Mouse (Mus musculus): ENCODE results near the gene Ttc7b. TPM values are rescaled to one million over a fixed set of nuclear protein-coding genes. Genes with fewer than 3 reads are reported as not detected.

The Ttc7b gene
- polyA plus RNA-seq, 1 experiment from 2014 or later, result 6.6 TPM

DNA sequence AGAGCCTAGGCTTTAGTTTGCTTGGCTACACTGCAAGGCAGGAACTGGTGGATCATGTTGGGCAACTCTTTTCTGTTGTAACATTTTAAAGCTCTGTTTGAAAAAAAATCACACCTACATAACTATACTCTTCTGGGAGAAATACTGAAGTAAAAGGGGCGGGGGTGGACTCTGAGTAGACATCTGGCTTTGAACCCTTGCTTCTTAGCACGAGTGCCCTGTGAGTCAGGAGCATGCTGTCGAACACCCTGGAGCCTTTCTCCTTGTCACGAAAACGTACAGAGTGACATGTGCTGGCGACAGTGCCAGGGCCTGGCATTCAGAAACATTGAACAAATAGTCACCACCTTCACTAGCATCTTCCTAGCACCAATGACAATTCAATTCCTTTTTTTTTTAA lies 43.2 kb downstream of the Ttc7b start:
- H3K27me3 ChIP-seq (replicated peaks; ENCODE audit: insufficient read depth, low read length), result no peaks in the 10 kb centered on the region
- no peaks in the 10 kb centered on the region; the same call in 1 of the 2 replicates for H3K4me1 ChIP-seq (ENCODE audit: insufficient read depth, low read depth, low read length)
- H3K36me3 ChIP-seq (ENCODE audit: insufficient read depth, low read length), result no peaks in the 10 kb centered on the region
- H3K27ac ChIP-seq (ENCODE audit: low read length), result no peak overlapping the region
- TF ChIP-seq EP300 (IDR thresholded peaks at IDR 0.05) (no peak), CTCF (IDR thresholded peaks at IDR 0.05) (no peak)
- no peak overlapping the region for H3K4me3 ChIP-seq (ENCODE audit: low read depth, low read length)
- H3K4me2 ChIP-seq (replicated peaks; ENCODE audit: low read depth, low read length), result no peak overlapping the region
- DNase-seq (ENCODE audit: low spot score) (no peak), ATAC-seq (no peak)
- no peak overlapping the region for H3K9ac ChIP-seq (replicated peaks; ENCODE audit: low read depth)
- no peaks in the 10 kb centered on the region for H3K9me3 ChIP-seq (ENCODE audit: low read length)
- WGBS, result 59% methylated on average over 6 of the region's 6 CpGs

DNA sequence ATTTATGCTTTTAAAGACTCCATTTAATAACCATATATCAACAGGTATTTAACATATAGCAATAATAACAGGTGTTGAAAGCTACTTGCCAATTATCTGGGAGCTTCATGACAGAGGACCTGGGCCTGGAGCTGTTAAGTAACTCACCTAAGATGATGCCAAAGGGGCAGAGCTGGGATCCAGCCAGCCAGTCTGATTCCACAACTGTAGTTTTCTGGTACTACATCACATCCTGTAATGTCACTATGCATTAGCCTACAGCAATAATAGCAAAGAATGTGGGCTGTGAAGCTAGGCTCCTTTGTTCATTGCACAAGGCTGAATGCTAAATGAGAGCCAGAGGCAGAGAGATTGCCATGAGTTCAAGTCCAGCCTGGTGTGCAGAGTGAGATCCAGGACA lies 44.3 kb downstream of the Ttc7b start:
- H3K4me1 ChIP-seq (ENCODE audit: insufficient read depth, low read depth, low read length), result no peaks in the 10 kb centered on the region; the same call in 1 of the 2 replicates
- no peak for TF ChIP-seq CTCF (IDR thresholded peaks at IDR 0.05)
- TF ChIP-seq EP300 (IDR thresholded peaks at IDR 0.05), result no peak
- H3K36me3 ChIP-seq (ENCODE audit: insufficient read depth, low read length), result no peaks in the 10 kb centered on the region
- no peaks in the 10 kb centered on the region for H3K27me3 ChIP-seq (replicated peaks; ENCODE audit: insufficient read depth, low read length)
- DNase-seq (ENCODE audit: low spot score) (no peak), ATAC-seq (no peak)
- H3K4me2 ChIP-seq (replicated peaks; ENCODE audit: low read depth, low read length), result no peak overlapping the region
- H3K9me3 ChIP-seq (ENCODE audit: low read length), result no peaks in the 10 kb centered on the region
- H3K9ac ChIP-seq (replicated peaks; ENCODE audit: low read depth), result no peak overlapping the region
- H3K27ac ChIP-seq (ENCODE audit: low read length), result no peak overlapping the region
- no peak overlapping the region for H3K4me3 ChIP-seq (ENCODE audit: low read depth, low read length)

GRCm38 (mm10) chr12:100475489-100475888 lies 45.1 kb downstream of the Ttc7b start:
- ATAC-seq, result peak; percentile 47
- H3K9ac ChIP-seq (replicated peaks; ENCODE audit: low read depth), result no peak overlapping the region
- no peaks in the 10 kb centered on the region for H3K27me3 ChIP-seq (replicated peaks; ENCODE audit: insufficient read depth, low read length)
- WGBS, result 59% methylated on average over 3 of the region's 3 CpGs
- H3K4me2 ChIP-seq (replicated peaks; ENCODE audit: low read depth, low read length), result no peak overlapping the region
- H3K27ac ChIP-seq (ENCODE audit: low read length), result no peak overlapping the region
- no peaks in the 10 kb centered on the region for H3K9me3 ChIP-seq (ENCODE audit: low read length)
- DNase-seq (ENCODE audit: low spot score), result peak; percentile 38
- H3K4me3 ChIP-seq (ENCODE audit: low read depth, low read length), result no peak overlapping the region
- no peaks in the 10 kb centered on the region; the same call in 1 of the 2 replicates for H3K4me1 ChIP-seq (ENCODE audit: insufficient read depth, low read depth, low read length)
- TF ChIP-seq EP300 (IDR thresholded peaks at IDR 0.05) (peak; percentile 25; the same call in 1 of the 2 replicates), CTCF (IDR thresholded peaks at IDR 0.05) (no peak)
- H3K36me3 ChIP-seq (ENCODE audit: insufficient read depth, low read length), result no peaks in the 10 kb centered on the region

GRCm38 (mm10) chr12:100474661-100475321 lies 45.8 kb downstream of the Ttc7b start:
- no peak for ATAC-seq
- DNase-seq (ENCODE audit: low spot score), result no peak
- Histone ChIP-seq H3K4me1 (ENCODE audit: insufficient read depth, low read depth, low read length) (no peaks in the 10 kb centered on the region; the same call in 1 of the 2 replicates), H3K4me2 (replicated peaks; ENCODE audit: low read depth, low read length) (no peak overlapping the region), H3K36me3 (ENCODE audit: insufficient read depth, low read length) (no peaks in the 10 kb centered on the region), H3K27ac (ENCODE audit: low read length) (no peak overlapping the region), H3K9me3 (ENCODE audit: low read length) (no peaks in the 10 kb centered on the region), H3K4me3 (ENCODE audit: low read depth, low read length) (no peak overlapping the region), H3K27me3 (replicated peaks; ENCODE audit: insufficient read depth, low read length) (no peaks in the 10 kb centered on the region), H3K9ac (replicated peaks; ENCODE audit: low read depth) (no peak overlapping the region)
- TF ChIP-seq EP300 (IDR thresholded peaks at IDR 0.05), result no peak
- no peak for TF ChIP-seq CTCF (IDR thresholded peaks at IDR 0.05)
- 85% methylated on average over 3 of the region's 3 CpGs for WGBS

- Histone ChIP-seq H3K9me3 (ENCODE audit: low read length) (no peaks in the 10 kb centered on the region), H3K9ac (replicated peaks; ENCODE audit: low read depth) (no peak overlapping the region), H3K4me3 (ENCODE audit: low read depth, low read length) (no peak overlapping the region), H3K4me1 (ENCODE audit: insufficient read depth, low read depth, low read length) (no peaks in the 10 kb centered on the region), H3K27ac (ENCODE audit: low read length) (no peak overlapping the region), H3K36me3 (ENCODE audit: insufficient read depth, low read length) (no peaks in the 10 kb centered on the region), H3K27me3 (replicated peaks; ENCODE audit: insufficient read depth, low read length) (no peaks in the 10 kb centered on the region), H3K4me2 (replicated peaks; ENCODE audit: low read depth, low read length) (no peak overlapping the region)
- 72% methylated on average over 9 of the region's 9 CpGs for WGBS
- TF ChIP-seq EP300 (IDR thresholded peaks at IDR 0.05) (0 out of 2 replicates have a peak, but pooled peaks have one; percentile 18), CTCF (IDR thresholded peaks at IDR 0.05) (no peak)
- DNase-seq (ENCODE audit: low spot score) (no peak), ATAC-seq (no peak)
Observed at GRCm38 (mm10) chr12:100470295-100470694, 50.3 kb downstream of the Ttc7b start.

DNA sequence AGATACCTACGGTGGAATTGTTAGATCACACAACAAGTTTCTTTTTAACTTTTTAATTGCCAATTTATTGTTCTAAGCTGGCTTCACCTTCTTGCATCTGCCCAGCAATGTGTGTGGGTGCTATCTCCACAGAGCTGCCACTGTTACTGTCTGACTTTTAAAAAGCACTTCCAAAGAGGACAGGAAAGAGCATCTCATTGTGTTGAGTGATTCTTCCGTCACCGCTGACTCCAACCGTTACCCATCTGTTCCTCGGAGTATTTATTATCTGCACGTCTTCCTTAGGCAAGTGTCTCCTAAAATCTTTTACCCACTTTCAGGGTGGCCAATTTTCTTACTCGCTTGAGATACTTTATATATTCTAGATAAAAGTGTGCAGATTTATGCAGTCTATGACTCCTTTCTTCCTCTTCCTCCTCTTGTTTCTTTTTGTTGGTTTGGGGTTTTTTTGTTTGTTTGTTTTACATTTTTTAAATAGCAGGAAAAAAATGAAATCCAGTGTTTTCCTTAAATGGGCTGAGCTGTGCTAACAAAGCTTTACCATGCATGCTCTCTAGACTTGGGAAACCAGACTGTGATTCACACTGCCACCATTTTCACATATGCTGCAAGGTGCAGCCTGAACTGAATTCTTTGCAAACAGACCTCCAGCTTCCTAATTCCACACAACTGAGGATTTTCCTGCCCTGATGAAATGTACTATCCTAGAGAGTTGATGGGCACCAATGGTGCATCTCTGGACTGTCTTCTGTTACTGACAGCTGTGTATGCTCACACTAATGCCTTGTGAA lies 50.9 kb downstream of the Ttc7b start:
- 80% methylated on average over 7 of the region's 7 CpGs for WGBS
- Histone ChIP-seq H3K9ac (replicated peaks; ENCODE audit: low read depth) (no peak overlapping the region), H3K4me3 (ENCODE audit: low read depth, low read length) (no peak overlapping the region), H3K36me3 (ENCODE audit: insufficient read depth, low read length) (no peaks in the 10 kb centered on the region), H3K27me3 (replicated peaks; ENCODE audit: insufficient read depth, low read length) (no peaks in the 10 kb centered on the region), H3K27ac (ENCODE audit: low read length) (no peak overlapping the region), H3K4me1 (ENCODE audit: insufficient read depth, low read depth, low read length) (no peaks in the 10 kb centered on the region), H3K4me2 (replicated peaks; ENCODE audit: low read depth, low read length) (no peak overlapping the region), H3K9me3 (ENCODE audit: low read length) (no peaks in the 10 kb centered on the region)
- ATAC-seq (no peak), DNase-seq (ENCODE audit: low spot score) (no peak)
- TF ChIP-seq EP300 (IDR thresholded peaks at IDR 0.05), result no peak
- TF ChIP-seq CTCF (IDR thresholded peaks at IDR 0.05), result no peak
